Mouse (Mus musculus): ENCODE results near the gene Unc13a.

Gene Unc13a

DNA sequence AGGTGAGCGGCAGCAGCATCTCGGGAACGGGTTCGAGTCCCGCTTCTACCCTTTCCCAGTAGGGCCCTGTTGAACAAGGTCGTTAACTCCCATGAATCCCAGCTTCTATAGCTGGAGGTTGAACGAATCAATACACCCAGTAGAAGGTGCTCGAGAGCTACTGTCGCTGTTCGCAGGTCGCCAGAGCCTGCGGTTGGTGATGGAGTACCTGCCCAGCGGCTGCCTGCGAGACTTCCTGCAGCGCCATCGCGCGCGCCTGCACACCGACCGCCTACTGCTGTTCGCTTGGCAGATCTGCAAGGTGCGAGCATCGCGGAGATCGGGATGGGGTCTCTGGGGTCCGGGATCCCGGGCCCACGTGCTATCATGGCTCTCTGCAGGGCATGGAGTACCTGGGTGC lies 14.0 kb upstream of the Unc13a start:
- DNase-seq, result no peak

DNA sequence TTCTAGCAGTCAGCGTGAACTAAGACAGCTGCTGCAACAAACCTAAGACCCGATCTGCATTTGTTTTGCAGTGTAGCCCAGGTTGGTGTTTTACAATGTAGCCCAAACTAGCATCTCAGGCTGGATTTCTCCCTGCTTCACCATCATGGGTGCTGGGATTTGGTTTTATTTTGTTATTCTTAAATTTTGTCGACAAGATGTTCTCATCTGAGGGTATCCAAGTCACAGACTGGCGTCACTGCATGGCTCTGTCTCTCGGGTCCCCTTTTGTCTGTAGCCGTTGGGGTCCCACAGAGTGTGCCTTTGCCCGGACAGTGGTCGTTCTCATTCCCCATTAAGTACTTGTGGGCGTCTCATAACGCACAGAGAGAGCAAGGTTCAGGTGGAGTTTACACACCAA lies 13.1 kb upstream of the Unc13a start:
- no peak for DNase-seq

DNA sequence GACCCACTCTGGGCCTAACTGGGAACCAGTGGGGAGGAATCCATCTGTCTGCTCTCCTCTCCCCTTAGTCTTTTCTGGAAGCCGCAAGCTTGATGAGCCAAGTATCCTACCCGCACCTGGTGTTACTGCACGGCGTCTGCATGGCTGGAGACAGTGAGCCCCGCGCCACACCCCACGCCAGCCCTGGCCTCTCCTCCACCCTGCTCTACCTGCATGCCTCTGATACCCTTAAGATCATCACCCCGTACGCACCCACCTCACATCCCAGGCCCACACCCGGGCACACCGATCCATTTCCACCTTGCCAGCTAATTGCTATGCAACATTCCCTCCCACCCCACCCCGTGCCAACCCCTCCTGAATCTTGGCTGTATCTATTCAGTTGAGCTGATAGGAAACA lies 11.3 kb upstream of the Unc13a start:
- no peak for DNase-seq

DNA sequence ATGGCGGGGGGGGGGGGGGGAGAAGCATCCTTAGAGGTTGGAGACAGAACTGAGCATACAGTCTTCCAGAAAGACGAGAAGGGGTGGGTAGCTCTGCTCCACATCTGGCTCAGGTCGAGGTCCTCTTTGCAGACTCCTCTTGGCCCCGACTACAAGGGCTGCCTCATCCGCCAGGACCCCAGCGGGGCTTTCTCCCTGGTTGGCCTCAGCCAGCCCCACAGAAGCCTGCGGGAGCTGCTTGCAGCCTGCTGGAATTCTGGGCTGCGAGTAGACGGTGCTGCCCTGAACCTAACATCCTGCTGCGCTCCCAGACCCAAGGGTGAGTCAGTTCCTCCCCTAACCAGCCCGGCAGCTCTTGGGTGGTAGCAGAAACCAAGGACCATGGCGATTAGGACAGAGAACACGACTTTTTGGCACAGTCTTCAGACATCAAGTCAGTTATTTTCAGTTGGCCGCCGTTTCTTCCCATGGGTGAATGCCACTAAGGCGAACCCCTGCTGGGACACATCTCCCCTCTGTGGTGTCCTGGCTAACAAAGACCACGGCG lies 9.9 kb upstream of the Unc13a start:
- no peak for DNase-seq

DNA sequence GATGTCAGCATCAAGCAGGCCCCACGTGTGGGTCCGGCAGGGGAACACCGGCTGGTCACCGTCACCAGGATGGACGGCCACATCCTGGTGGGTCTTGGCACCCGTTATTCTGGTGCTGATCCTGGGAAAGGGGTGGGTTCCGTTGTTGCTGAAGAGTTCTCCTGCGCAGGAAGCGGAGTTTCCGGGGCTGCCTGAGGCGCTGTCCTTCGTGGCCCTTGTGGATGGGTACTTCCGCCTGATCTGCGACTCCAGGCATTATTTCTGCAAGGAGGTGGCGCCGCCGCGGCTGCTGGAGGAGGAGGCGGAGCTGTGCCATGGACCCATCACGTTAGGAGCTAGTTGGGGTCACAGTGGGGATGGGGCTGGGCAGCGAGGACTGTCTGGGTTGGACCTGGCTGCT lies 8.9 kb upstream of the Unc13a start:
- DNase-seq, result no peak

DNA sequence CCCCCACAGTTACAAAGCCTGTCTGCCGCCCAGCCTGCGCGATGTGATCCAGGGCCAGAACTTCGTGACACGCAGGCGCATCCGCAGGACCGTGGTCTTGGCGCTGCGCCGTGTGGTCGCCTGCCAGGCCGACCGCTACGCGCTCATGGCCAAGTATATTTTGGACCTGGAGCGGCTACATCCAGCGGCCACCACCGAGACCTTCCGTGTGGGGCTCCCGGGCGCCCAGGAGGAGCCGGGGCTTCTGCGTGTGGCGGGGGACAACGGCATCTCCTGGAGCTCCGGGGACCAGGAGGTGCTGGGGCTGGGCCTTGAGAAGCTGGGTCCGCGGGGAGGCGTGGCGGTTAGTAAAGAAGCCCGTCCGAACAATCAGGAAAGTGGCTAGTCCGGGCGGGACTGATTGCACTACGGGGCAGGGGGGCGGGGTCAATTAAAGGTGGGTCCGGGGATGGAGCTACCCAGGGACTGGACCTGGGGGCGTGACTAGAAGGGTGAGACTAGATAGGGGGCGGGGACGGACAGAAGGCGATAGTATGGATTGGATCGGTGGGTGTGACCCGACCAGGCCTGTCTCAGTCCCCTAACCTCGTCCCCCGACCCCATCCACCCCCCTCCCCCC lies 8.1 kb upstream of the Unc13a start:
- no peak for DNase-seq

DNA sequence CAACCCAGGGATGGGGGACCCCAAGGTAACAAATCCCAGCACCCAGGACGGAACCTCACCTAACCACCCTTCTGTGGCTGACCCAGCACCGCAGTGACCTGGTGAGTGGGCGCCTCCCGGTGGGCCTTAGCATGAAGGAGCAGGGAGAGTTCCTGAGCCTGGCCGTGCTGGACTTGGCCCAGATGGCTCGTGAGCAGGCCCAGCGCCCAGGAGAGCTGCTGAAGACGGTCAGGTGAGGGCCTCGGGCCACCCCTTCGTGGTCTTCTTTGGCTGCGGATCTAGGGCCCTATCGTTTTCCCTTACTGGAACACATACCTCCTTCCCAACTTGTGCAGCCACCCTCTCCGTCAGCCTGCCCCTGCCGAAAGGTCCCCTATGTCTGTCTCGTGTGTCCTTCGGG lies 7.6 kb upstream of the Unc13a start:
- DNase-seq, result no peak

DNA sequence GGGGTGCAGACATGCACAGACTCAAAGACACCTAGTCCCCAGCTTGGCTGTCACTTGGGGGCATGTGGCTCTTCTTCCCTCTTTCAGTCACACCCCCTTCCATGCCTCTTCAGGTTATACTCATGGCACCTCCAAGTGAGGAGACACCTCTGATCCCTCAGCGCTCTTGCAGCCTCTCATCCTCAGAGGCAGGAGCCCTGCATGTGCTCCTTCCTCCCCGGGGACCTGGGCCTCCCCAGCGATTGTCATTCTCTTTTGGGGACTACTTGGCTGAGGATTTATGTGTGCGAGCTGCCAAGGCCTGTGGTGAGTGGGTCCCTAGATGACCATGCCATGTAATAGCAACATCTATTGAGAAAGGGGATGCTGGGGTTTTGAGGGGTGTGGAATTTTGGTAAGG lies 6.7 kb upstream of the Unc13a start:
- DNase-seq, result no peak

DNA sequence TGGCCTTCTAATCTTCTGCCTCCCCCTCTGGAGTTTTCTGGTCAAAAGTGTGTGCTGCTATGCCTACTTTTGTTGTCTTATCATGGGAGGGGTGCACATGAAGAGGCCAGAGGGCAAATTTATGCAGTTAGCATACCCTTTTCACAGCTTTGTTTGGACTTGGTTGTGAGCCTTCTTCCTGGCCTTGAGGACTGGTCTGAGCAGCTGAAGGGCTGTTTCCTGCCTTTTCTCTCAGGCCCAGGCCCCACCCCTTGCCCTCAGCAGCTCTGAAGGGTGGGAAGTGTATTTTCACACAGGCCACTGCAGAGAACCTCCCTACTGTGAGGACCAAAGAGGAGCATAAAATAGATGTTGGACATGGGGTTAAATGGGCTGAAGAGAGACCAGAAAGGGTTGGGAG lies 6.0 kb upstream of the Unc13a start:
- DNase-seq, result peak; percentile 39

DNA sequence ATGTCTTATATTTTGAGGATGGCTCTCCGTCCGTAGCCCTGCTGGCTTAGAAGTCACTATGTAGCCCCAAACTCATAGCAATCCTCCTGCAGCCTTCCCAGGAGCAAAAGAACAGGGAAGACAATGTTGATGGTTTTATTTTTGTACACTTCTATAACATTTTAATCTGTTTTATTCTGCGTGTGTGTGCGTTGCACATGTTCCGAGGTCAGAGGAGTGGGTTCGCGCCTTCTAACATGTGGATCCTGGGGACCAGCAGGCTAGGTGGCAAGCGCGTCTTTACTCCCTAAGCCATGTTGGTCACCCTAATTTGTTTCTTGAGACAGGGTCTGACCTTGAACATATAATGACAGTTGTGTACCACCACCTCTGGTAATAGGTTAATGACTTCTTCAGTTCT lies 5.2 kb upstream of the Unc13a start:
- peak; percentile 19 for DNase-seq

DNA sequence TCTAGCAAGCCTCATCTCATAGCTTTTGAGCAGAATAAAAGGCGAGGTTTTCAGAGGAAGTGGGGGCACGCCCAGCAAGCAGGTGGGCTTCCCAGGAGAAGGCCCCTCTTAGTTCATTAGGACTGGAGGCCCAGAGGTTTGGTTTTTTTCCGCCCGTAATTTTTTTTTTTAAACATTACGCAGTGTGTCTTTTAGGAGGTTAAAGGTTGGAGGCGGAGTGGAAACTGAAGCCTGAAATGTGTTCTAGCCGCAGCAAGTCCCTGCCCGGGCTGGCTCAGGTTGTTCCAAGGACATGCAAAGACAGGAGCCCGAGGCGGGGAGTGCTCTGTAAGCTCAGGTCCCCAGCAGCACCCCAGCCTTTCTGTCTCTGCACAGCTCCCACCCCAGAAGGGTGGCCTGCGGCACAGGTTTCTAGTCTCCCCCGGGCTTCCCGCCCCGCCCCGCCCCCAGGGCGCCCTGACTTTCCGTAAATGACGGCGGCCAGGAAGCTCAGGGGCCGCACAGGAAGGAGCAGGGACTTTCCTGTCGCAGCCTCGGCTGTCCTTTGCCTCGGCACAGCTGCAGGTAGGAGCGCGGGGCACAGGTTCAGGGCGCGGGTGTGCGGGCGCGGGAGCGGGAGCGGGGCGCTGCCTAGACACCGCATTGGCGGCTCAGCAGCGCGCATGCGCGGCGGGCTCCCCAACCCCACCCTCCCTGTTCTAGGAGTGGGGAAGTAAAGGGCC lies 4.6 kb upstream of the Unc13a start, which contains the start of gene Jak3:
Gene Jak3 (plus strand): TSS at position 277 of the 722 bp plus-strand sequence.
- peak; percentile 79 for DNase-seq

DNA sequence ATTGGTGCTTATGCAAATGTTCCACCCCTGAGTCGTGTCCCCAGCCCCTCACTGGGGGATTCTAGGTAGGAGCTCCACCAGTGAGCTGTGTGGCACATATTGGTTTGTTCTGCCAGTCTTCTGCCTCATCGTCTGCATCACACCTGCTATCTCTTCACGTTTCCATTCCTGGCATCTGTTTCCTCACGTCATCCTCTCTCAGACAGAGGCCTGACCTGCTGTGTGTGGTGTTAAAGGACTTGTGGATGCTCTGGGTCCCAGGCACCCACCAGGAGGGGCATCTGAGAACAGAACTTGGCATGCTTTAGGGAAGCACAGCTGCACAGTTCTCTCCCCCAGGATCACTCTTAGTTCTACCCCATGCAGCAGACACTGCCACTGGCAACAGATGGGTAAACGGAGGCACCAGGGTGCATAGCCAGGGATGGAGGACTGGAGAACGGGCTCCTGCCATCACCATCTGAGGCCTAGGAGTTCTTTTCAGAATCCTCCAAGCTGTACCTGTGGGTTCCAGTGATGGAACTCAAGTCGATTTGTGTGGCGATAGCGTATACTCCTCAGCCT lies 4.0 kb upstream of the Unc13a start:
- peak; percentile 12 for DNase-seq

DNA sequence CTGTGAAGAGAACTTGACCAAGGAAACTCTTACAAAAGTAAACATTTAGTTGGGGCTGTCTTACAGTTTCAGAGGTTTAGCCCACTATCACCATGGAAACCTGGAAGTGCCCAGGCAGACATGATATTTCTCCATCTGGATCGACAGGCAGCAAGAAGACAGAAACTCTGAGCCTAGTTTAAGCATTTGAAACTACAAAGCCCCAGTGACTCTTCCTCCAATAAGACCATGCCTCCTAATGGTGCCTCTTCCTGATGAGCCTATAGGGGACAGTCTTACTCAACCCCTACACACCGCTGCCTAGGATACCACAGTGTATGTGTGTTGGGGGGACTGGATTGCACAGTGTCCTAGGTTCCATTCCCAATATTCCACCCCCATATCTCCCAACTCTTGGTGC lies 2.5 kb upstream of the Unc13a start:
- DNase-seq, result no peak

DNA sequence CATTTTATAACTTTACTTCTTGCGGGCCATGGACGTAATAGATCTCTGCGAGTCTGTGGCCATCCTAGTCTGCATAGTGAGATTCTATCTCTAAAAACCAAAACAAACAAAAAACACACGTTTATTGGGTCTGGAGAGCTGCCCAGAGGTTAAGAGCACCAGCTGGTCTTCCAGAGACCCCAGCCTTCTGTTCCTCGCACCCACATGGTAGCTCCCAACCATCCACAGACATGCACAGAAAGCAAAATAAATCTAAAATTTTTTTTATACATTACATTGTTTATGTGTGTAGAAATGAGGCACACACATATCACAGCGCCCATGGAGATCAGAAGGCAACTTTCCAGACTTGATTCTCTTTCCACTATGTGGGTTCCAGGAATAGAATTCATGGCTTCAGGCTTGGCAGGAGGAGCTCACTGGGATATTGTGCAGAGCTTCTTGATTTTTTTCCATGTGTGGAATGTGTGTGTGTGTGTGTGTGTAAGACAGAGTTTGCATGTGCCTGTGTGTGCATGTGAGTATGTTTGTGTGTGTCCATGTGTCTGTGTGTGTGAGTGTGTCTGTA lies 695 bp upstream of the Unc13a start:
- no peak for DNase-seq

DNA sequence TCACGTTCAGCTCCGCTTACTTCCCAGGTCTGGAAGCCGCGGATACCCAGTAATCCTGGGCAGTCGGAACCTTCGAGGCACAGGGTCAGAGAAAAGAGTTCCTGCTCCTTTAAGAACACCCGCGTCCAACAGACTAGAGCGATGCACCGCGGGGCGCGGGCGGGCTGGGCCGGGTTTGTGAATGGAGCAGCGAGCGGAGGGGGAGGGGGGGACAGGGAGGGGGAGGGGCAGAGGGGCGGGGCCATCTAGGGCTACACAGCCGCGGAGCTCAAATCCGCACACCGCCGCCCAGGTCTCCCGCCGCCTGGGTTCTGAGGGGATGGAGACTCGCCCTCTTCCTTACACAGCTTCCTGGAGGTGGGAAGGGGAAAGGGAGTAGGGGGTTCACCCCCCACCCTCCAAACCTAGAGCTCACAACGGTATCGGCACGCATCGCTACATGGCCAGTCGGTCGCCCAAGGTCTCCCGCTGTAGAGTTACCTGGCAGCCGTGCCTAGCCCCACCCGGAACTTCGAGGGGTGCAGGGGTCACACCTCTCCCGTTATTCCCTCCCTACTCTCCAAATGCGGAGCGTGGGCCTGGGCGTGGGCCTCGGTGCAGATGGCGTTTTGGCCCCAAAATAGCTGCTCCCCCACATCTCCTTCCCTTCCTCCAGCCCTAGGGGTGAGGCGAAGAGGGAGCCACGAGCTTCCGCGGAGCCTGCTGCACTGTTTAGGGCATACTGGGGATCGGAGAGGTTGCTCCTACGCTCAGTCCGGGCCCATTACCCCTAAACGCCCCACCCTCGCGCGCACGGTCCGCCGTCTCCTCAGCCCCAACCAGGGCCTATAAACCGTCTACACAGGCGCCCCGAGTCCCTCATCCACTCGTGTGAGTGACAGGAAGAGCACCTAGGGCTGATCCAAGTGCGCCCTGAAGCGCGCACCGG lies 672 bp downstream of the Unc13a start:
- peak; percentile 29 for DNase-seq

DNA sequence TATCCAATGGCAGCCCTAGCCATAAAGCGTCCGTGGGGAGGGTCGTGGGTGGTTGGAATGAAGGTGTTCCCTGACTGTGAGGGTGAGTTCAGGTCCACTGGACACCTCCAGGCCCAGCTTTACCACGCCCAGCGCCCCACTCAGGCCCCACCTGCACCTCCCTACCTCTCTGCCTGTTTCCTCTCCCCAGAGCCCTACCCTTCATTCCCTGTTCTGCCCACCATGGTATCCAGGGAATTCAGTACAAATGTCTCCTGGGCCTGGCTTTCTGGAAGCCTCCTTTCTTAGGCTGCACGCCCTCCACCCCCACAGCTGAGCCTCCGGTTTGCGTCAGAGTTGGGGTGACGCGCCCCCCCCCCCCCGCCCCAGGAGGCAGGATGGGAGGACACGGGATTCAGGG lies 1.4 kb downstream of the Unc13a start:
- no peak for DNase-seq

DNA sequence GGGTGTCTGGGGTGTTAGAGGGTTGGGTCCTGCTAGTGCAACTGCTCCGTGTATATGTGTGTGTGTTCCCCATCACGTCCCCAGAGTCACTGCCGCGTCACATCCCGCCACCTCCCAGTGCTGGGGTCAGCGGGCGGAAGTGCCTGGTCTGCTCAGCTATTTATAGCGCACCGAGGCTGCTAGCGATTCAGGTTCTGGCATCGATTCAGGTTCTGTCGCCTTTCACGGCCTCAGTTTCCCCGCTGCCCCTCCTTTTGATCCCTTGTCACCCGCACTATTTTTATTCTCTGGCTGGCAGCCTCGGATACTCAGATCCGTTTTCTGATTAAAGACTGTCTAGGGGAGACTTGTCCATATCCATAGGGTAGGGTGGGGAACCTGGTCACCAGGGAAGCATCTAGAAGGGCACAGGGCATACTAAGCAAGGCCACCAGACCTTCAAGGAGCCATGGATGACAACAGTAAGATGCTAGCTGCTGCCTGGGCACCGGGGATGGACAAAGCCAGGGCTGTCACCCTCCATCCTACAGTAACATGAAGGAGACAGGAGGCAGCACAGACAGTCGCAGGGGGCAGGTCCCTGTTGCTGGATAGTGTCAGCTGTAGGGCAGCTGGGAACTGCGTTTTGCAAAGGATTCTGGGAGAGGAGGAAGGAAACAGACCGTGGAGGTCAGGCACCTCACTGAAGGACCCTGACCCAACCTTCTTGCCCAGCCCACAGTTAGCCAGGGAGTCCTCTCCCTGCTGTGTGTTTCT lies 3.2 kb downstream of the Unc13a start:
- DNase-seq, result peak; percentile 42

DNA sequence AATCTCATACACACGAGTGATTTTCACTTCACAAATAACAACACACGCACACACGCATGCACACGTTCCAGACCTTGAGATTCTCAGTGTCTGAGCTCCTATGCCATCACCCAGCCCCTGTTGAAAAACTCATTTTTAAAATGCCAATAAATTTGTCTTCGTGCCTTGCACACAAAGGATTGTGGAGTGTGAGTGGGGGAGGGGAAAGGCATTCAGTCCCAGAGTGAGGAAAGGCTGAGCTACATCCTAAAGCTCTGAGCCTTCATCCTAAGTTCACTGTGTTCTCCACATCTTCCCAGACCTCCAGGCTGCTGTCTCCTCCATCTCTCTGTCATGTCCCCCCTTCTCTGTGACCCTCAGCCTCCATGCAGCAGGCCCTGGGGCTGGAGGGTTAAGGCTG lies 4.3 kb downstream of the Unc13a start:
- DNase-seq, result no peak

DNA sequence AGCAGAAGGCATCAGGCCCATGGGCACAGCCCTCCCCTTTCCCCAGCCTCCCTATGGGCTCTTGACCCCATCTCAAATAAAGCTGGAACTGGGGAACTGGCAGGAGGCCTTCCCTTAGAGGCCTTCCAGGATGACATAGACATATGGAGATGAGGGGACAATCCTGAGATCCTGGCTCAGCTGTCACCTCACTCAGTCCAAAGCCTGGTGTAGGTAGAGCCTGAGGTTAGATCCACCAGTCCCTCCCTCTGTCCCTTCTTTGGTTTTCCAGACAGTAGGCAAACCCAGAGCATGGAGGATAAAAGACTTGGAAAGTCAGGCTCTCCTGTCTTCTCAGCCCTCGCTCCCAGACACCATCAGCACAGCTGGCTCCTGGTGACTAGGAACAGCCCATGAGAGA lies 4.7 kb downstream of the Unc13a start:
- DNase-seq, result no peak

DNA sequence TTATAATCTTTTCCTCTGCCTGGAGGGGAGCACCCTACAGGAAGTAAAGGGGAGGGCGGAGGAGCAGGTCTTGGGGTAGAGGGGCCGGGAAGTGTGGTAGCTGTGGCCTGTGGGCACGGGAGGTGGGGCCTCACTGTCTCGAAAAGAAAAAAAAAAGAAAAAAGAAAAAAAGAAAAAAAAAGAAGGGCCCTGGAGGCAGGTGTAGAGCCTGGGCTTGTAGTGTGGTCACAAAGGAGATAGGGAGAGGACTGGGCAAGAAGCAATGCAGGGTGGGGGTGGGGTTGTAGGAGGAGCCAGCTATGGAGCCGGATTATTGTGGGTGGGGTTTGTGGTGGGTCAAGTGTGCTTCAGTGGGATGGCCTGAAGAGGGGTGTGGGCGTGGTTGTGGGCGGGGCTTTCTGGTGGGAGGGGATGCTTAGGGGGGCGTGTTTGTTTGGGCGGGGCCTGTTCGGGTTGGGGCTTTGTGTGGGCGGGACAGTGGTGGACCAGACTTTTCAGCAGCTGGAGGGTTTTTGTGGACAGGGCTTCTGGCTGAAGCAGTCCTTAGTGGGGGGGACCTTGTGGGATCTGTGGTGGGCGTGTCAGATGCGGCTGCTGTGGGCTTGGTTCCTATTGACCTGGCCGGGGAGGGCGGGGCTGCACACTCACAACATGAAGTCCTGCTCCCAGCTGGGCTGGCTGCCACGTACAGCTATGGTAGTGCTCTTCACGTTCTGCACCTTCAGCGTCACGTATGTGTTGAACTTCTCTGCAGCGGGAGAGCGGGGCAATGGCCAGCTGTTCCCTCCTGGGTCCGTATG lies 6.0 kb downstream of the Unc13a start:
- DNase-seq, result peak; percentile 59

Measured in thymus, postnatal 25 days (tissue).